Mouse (Mus musculus): ENCODE measurements at regions not wholly inside any gene's neighbourhood (a gene's known extent, or its start where the extent isn't known, plus 50 kb on each side); places are given as distances from the start of the nearest gene placed in this dataset.
A peak's percentile ranks its signal among the peaks of the same experiment; 100 is the strongest.

- 0 out of 2 replicates have a peak, but pooled peaks have one; percentile 50 for ATAC-seq
- H3K27ac ChIP-seq: peak overlapping the region; percentile 41
Measured at GRCm38 (mm10) chr9:120703291-120703930, 132.2 kb downstream of the Rpl14 start.

GRCm38 (mm10) chr9:120706562-120707198 is 135.4 kb downstream of the Rpl14 start:
- Histone ChIP-seq H3K27ac (no peak overlapping the region), H3K4me3 (no peak overlapping the region), H3K4me1 (peaks cover 23% of the 10 kb centered on the region), H3K36me3 (ENCODE audit: poor library complexity, severe bottlenecking) (no peaks in the 10 kb centered on the region), H3K4me2 (no peak overlapping the region), H3K9me3 (replicated peaks) (0 out of 2 replicates have a peak, but pooled peaks cover 8% of the 10 kb centered on the region), H3K9ac (no peak overlapping the region), H3K27me3 (no peaks in the 10 kb centered on the region)
- 71% methylated on average over 9 of the region's 9 CpGs for WGBS
- no peak for ATAC-seq

More at GRCm38 (mm10) chr9:120703291-120703930, 132.2 kb downstream of the Rpl14 start:
- Histone ChIP-seq H3K27me3 (no peaks in the 10 kb centered on the region), H3K4me1 (peaks cover 19% of the 10 kb centered on the region), H3K9me3 (replicated peaks) (no peaks in the 10 kb centered on the region), H3K9ac (no peak overlapping the region), H3K4me3 (no peak overlapping the region), H3K4me2 (no peak overlapping the region), H3K36me3 (ENCODE audit: poor library complexity, severe bottlenecking) (no peaks in the 10 kb centered on the region)
- WGBS: 41% methylated on average over 10 of the region's 10 CpGs

GRCm38 (mm10) chr9:120708507-120708906 is 137.3 kb downstream of the Rpl14 start:
- H3K9me3 ChIP-seq (replicated peaks): 0 out of 2 replicates have a peak, but pooled peaks cover 8% of the 10 kb centered on the region
- peak overlapping the region; percentile 17; the same call in 1 of the 2 replicates for H3K4me3 ChIP-seq
- peaks cover 13% of the 10 kb centered on the region; the same call in 1 of the 2 replicates for H3K4me1 ChIP-seq
- no peak for ATAC-seq
- 0 out of 2 replicates have a peak overlapping the region, but pooled peaks have one; percentile 37 for H3K9ac ChIP-seq
- H3K36me3 ChIP-seq (ENCODE audit: poor library complexity, severe bottlenecking): no peaks in the 10 kb centered on the region
- H3K27ac ChIP-seq: no peak overlapping the region
- WGBS: 4% methylated on average over 11 of the region's 11 CpGs
- peak overlapping the region; percentile 50 for H3K4me2 ChIP-seq
- H3K27me3 ChIP-seq: no peaks in the 10 kb centered on the region

- Histone ChIP-seq H3K27ac (no peak overlapping the region), H3K36me3 (ENCODE audit: poor library complexity, severe bottlenecking) (no peaks in the 10 kb centered on the region), H3K9ac (0 out of 2 replicates have a peak overlapping the region, but pooled peaks have one; percentile 37), H3K27me3 (no peaks in the 10 kb centered on the region), H3K9me3 (replicated peaks) (0 out of 2 replicates have a peak, but pooled peaks cover 8% of the 10 kb centered on the region), H3K4me2 (peak overlapping the region; percentile 50), H3K4me1 (peaks cover 7% of the 10 kb centered on the region; the same call in 1 of the 2 replicates), H3K4me3 (no peak overlapping the region)
- ATAC-seq: no peak
- WGBS: 66% methylated on average over 10 of the region's 10 CpGs
Measured at GRCm38 (mm10) chr9:120709146-120709655, 138.0 kb downstream of the Rpl14 start.

- H3K9me3 ChIP-seq (replicated peaks): 0 out of 2 replicates have a peak, but pooled peaks cover 8% of the 10 kb centered on the region
- no peak overlapping the region for H3K27ac ChIP-seq
- no peak for ATAC-seq
- WGBS: 97% methylated on average over 2 of the region's 2 CpGs
- H3K27me3 ChIP-seq: no peaks in the 10 kb centered on the region
- H3K4me2 ChIP-seq: no peak overlapping the region
- no peaks in the 10 kb centered on the region for H3K36me3 ChIP-seq (ENCODE audit: poor library complexity, severe bottlenecking)
- H3K9ac ChIP-seq: no peak overlapping the region
- H3K4me3 ChIP-seq: no peak overlapping the region
- H3K4me1 ChIP-seq: peaks cover 7% of the 10 kb centered on the region; the same call in 1 of the 2 replicates
Measured at GRCm38 (mm10) chr9:120712987-120713386, 141.7 kb downstream of the Rpl14 start.

GRCm38 (mm10) chr9:120715665-120716121 is 144.4 kb downstream of the Rpl14 start:
- ATAC-seq: no peak
- no peak overlapping the region for H3K9ac ChIP-seq
- WGBS: 81% methylated on average over 7 of the region's 7 CpGs
- H3K27me3 ChIP-seq: no peaks in the 10 kb centered on the region
- no peak overlapping the region for H3K4me2 ChIP-seq
- H3K4me3 ChIP-seq: no peak overlapping the region
- H3K27ac ChIP-seq: no peak overlapping the region
- H3K9me3 ChIP-seq (replicated peaks): 0 out of 2 replicates have a peak, but pooled peaks cover 5% of the 10 kb centered on the region
- H3K4me1 ChIP-seq: no peaks in the 10 kb centered on the region
- no peaks in the 10 kb centered on the region for H3K36me3 ChIP-seq (ENCODE audit: poor library complexity, severe bottlenecking)

GRCm38 (mm10) chr9:120718812-120719211 is 147.6 kb downstream of the Rpl14 start:
- no peak overlapping the region for H3K9ac ChIP-seq
- ATAC-seq: no peak
- no peaks in the 10 kb centered on the region for H3K36me3 ChIP-seq (ENCODE audit: poor library complexity, severe bottlenecking)
- no peak overlapping the region for H3K4me2 ChIP-seq
- WGBS: 84% methylated on average over 3 of the region's 3 CpGs
- no peaks in the 10 kb centered on the region for H3K9me3 ChIP-seq (replicated peaks)
- no peak overlapping the region for H3K27ac ChIP-seq
- no peak overlapping the region for H3K4me3 ChIP-seq
- no peaks in the 10 kb centered on the region for H3K27me3 ChIP-seq
- no peaks in the 10 kb centered on the region for H3K4me1 ChIP-seq

- Histone ChIP-seq H3K27ac (no peak overlapping the region), H3K4me3 (no peak overlapping the region), H3K36me3 (ENCODE audit: poor library complexity, severe bottlenecking) (no peaks in the 10 kb centered on the region), H3K27me3 (no peaks in the 10 kb centered on the region), H3K9ac (no peak overlapping the region), H3K4me1 (no peaks in the 10 kb centered on the region), H3K9me3 (replicated peaks) (0 out of 2 replicates have a peak, but pooled peaks cover under 1% of the 10 kb centered on the region), H3K4me2 (no peak overlapping the region)
- WGBS: 86% methylated on average over 9 of the region's 9 CpGs
- no peak for ATAC-seq
Measured at GRCm38 (mm10) chr9:120721451-120722123, 150.3 kb downstream of the Rpl14 start.

- no peaks in the 10 kb centered on the region for H3K4me1 ChIP-seq
- H3K27ac ChIP-seq: no peak overlapping the region
- 0 out of 2 replicates have a peak, but pooled peaks cover 6% of the 10 kb centered on the region for H3K9me3 ChIP-seq (replicated peaks)
- no peak overlapping the region for H3K4me2 ChIP-seq
- H3K36me3 ChIP-seq (ENCODE audit: poor library complexity, severe bottlenecking): no peaks in the 10 kb centered on the region
- H3K4me3 ChIP-seq: no peak overlapping the region
- 64% methylated on average over 5 of the region's 5 CpGs for WGBS
- H3K9ac ChIP-seq: no peak overlapping the region
- H3K27me3 ChIP-seq: no peaks in the 10 kb centered on the region
- no peak for ATAC-seq
Measured at GRCm38 (mm10) chr9:120723026-120723425, 151.8 kb downstream of the Rpl14 start.

GRCm38 (mm10) chr9:120731952-120732622 is 160.8 kb downstream of the Rpl14 start:
- ATAC-seq: no peak
- H3K27ac ChIP-seq: no peak overlapping the region
- 33% methylated on average over 8 of the region's 8 CpGs for WGBS
- H3K9me3 ChIP-seq (replicated peaks): 0 out of 2 replicates have a peak, but pooled peaks cover under 1% of the 10 kb centered on the region
- H3K9ac ChIP-seq: no peak overlapping the region
- H3K4me3 ChIP-seq: no peak overlapping the region
- H3K36me3 ChIP-seq (ENCODE audit: poor library complexity, severe bottlenecking): no peaks in the 10 kb centered on the region
- H3K4me1 ChIP-seq: peaks cover 38% of the 10 kb centered on the region
- no peaks in the 10 kb centered on the region for H3K27me3 ChIP-seq
- no peak overlapping the region for H3K4me2 ChIP-seq

- H3K4me1 ChIP-seq: peaks cover 38% of the 10 kb centered on the region
- 19% methylated on average over 14 of the region's 14 CpGs for WGBS
- H3K4me2 ChIP-seq: no peak overlapping the region
- no peaks in the 10 kb centered on the region for H3K9me3 ChIP-seq (replicated peaks)
- H3K4me3 ChIP-seq: no peak overlapping the region
- no peak overlapping the region for H3K27ac ChIP-seq
- no peaks in the 10 kb centered on the region for H3K36me3 ChIP-seq (ENCODE audit: poor library complexity, severe bottlenecking)
- H3K27me3 ChIP-seq: no peaks in the 10 kb centered on the region
- H3K9ac ChIP-seq: no peak overlapping the region
- 0 out of 2 replicates have a peak, but pooled peaks have one; percentile 16 for ATAC-seq
Measured at GRCm38 (mm10) chr9:120732650-120733293, 161.5 kb downstream of the Rpl14 start.

Data from forebrain, embryonic 13.5 days (tissue).